Mouse (Mus musculus): ENCODE results near the gene Zfp81. TPM values are rescaled to one million over a fixed set of nuclear protein-coding genes. Genes with fewer than 3 reads are reported as not detected.
A peak's percentile ranks its signal among the peaks of the same experiment; 100 is the strongest.

Gene Zfp81
- total RNA-seq (2015; ENCODE audit: low replicate concordance) (6.0 and 6.1 TPM in 2 replicates), total RNA-seq (2017; ENCODE audit: low replicate concordance) (2.5 and 5.0 TPM in 2 replicates)

DNA sequence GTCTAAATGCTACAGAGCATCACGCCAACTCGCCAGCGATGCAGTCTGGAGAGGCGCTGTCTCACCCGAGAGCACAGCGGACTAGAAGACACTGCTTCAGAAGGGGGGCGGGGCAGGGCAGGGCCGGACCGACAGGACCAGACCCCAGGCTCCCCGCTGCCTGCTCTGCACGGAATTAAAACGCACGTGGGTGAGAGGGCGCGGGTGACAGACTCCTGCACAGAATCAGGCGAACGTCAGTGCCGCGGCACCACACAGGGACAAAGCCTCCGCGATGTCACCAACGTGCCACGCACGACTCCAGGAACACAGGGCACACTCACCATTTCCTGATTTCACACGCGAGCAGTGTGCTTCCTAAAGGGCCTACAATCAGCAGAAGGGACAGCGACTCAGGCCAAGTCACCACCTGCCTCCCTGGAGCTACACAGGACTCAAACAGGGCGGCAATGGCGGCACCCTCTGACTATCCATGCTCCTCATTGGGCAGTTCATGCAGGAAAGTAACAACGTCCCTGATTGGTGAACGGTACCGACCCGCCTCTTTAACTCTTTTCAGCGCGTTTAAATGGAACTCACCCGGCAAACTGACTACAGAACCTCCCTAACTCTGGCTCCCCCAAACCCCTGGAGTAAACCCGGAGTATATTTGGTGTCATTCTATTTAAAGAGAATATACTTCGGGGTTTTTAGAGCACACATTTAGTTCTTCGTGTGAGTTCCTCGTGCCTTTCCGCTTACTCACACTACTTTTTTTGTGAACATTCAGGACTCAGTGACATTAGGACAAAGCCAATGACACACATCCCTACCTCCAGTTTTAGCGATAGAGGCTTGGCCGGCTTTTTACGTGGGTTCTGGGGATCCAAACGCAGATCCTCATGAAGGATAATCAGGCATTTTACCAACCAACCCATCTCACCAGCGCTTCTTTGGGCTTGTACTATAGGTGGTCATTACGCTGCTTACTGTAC is at the start of gene Zfp81:
Zfp81 (minus strand) TSS at position 468 of the 974 bp plus-strand sequence.
- peak; percentile 100 for ATAC-seq (replicated peaks; ENCODE audit: low FRiP score, poor library complexity, severe bottlenecking)

DNA sequence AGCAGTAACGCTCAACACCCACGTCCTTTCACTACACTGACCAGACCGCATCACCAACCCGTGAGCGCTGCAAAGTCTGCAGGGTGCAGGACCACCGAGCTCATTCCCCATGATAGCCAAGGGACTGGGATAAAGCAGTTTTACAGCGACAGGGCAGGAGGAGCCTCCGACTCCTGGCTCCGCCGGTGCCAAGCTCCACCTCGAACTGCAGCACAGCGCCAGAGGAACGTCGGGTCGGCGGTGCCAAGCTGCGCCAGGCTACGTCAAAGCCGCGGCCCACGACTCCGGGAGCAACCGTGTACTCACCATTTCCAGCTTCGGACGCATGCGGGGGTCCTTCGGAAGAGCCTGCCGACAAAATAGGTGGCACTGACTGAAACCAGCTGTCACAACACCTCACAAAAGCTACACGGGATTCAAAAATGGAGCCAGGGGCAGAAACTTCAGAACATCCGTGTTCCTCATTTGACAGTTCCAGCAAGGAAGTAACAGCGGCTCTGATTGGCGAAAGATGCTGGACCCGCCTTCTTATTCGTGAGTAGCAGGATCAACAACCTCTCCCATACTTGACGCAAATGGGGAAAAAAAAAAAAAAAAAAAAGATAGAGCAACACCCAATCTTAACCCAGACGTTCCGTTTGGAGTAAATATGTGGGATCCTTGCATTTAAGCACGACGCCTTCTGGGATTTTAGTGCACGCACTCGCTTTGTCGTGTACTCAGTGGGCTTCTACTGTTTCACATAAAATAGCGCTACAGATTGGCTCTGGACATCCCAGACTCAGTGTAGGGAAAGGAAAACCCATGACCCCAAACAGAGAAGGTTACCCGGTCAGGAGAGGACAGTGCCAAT is 35.7 kb upstream of the Zfp81 start, which contains the start of gene Zfp101:
Zfp101 (minus strand) TSS at position 460 of the 853 bp plus-strand sequence.
- ATAC-seq (replicated peaks; ENCODE audit: low FRiP score, poor library complexity, severe bottlenecking) = peak; percentile 99

DNA sequence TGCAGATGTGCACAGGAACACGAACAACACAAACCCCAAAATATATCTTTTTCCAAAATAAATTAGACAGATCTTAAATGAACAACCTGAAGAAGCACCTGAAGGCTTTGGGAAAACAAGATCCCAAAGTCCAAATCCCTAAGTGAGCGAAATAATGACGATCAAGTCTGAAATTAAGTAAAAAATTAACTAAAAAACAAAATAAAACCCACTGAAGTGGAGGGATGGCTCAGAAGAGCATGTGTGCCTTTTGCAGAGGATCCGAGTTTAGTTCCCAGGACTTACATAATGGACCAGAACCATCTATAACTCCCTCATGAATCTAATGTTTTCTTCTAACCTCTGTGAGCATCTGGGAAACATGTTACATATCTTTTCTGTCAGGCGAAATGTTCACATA is 33.6 kb upstream of the Zfp81 start:
- no peak for ATAC-seq (replicated peaks; ENCODE audit: low FRiP score, poor library complexity, severe bottlenecking)

DNA sequence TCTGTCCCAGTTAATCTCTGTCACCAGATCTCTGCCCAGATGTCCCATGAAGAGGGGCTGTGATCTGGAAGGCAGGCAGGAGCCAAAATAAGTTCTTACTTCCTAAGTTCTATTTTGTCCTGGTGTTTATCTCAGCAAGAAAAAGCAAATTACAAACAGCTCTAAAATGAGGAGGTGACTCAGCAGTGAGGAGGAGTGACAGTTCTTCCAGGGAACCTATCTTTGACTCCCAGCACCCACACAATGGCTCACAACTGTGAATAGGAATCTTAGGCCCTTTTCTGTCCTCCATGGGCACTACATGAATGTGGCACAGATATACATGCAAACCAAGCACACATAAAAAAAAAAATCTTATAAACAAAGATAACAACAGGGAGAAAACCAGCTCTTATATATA is 27.0 kb upstream of the Zfp81 start:
- no peak for ATAC-seq (replicated peaks; ENCODE audit: low FRiP score, poor library complexity, severe bottlenecking)

DNA sequence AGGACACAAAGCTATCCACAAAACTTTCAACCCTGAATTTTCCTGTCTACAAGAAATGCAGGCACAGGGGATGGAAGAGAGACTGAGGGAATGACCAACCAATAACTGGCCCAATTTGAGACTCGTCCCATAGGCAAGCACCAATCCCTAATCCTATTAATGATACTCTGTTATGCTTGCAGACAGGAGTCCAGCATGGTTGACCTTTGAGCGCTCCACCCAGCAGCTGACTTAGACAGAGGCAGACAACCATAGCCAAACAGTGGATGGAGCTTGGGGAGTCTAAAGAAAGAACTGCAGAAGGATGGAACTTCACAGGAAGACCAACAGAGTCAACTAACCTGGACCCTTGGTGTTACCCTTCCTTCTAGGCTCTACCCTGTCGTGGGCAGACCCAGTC is 14.1 kb upstream of the Zfp81 start:
- no peak for ATAC-seq (replicated peaks; ENCODE audit: low FRiP score, poor library complexity, severe bottlenecking)

DNA sequence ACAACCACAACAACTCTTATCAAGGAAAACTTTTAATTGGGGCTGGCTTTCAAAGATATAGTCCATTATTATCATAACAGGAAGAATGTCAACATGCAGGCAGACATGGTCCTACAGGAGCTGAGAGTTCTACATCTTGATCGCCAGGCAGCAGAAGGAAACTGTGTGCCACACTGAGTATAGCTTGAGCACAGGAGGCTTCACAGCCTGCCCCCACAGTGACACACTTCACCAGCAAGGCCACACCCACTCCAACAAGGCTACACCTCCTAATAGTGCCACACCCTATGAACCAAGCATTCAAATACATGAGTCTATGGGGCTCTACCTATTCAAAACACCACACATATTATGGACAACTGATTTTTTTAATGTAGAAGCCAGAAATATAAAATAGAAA is 5.7 kb downstream of the Zfp81 start:
- ATAC-seq (replicated peaks; ENCODE audit: low FRiP score, poor library complexity, severe bottlenecking) = no peak

DNA sequence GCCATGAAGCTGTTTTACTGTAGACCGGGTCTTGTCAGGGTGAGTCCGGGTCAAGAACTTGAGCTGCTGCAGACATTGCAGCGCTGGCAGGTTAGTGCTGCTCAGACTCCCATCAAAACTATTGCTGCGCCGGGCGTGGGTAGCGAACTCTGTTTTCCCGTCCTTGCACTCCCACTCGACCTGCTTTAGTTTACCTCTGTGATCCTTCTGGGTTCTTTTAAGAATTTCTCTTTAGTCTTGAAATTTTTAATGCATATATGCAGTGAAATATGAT is 68.9 kb downstream of the Zfp81 start:
- peak; percentile 52 for ATAC-seq (replicated peaks; ENCODE audit: low FRiP score, poor library complexity, severe bottlenecking)

DNA sequence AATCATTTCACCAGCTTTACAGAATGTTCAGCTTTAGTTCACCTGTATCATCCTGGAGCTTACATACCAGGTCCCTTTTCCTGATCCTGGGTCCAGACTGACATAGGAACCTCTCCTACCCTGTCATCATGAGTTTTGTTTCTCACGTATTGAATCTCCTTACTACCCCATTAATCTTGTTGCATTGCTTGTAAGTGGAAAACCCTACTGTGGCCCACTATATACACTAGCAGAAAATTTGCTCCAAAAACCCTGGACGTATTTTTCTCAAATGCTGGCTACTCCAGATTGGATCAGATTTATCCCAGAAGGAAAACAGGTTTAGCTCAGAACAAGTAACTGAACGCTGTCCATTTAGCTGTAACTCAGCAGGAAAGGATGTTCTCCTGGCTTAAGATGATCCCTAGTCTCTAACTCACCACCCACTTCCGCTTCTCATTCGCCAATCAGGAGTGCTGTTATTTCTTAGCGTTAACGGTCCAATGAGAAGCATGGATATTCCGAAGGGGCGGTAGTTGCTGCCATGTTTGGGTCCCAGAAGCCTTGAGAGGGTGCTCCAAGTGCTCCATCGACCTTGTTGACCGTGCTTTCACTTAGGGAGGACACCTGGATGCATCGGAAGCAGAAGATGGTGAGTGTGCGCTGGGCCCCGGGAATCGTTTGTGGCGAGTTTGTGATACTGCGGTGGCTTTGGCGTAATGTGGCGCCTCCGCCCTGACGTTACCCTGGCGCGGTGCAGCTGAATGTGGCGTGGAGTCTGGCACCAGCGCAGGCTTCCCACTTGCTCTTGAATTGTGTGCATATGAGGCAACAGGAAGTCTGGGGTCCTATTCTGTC is 69.4 kb downstream of the Zfp81 start, which contains the start of gene Zfp955b:
Zfp955b (plus strand) TSS at position 506 of the 837 bp plus-strand sequence.
- peak; percentile 100 for ATAC-seq (replicated peaks; ENCODE audit: low FRiP score, poor library complexity, severe bottlenecking)

Other genes with a start within 250 kb of the Zfp81 start
- not detected in 2 replicates for gene Morc2b, start 219.2 kb downstream of the Zfp81 start, total RNA-seq (2015; ENCODE audit: low replicate concordance)
- gene Morc2b, start 219.2 kb downstream of the Zfp81 start, total RNA-seq (2017; ENCODE audit: low replicate concordance) = not detected in 2 replicates
- not detected in 2 replicates for gene Olfr55, start 190.4 kb downstream of the Zfp81 start, total RNA-seq (2015; ENCODE audit: low replicate concordance)
- gene Olfr55, start 190.4 kb downstream of the Zfp81 start, total RNA-seq (2017; ENCODE audit: low replicate concordance) = not detected in 2 replicates
- gene Olfr239, start 167.6 kb downstream of the Zfp81 start, total RNA-seq (2015; ENCODE audit: low replicate concordance) = not detected in 2 replicates
- not detected in 2 replicates for gene Olfr239, start 167.6 kb downstream of the Zfp81 start, total RNA-seq (2017; ENCODE audit: low replicate concordance)
- gene Olfr1564, start 137.2 kb downstream of the Zfp81 start, total RNA-seq (2015; ENCODE audit: low replicate concordance) = not detected in 2 replicates
- gene Olfr1564, start 137.2 kb downstream of the Zfp81 start, total RNA-seq (2017; ENCODE audit: low replicate concordance) = not detected in 2 replicates
- 1.2 and 4.6 TPM in 2 replicates for gene Zfp955a, start 103.7 kb downstream of the Zfp81 start, total RNA-seq (2015; ENCODE audit: low replicate concordance)
- 2.4 and 4.6 TPM in 2 replicates for gene Zfp955a, start 103.7 kb downstream of the Zfp81 start, total RNA-seq (2017; ENCODE audit: low replicate concordance)
- not detected in 2 replicates for gene Olfr63, start 94.2 kb downstream of the Zfp81 start, total RNA-seq (2015; ENCODE audit: low replicate concordance)
- gene Olfr63, start 94.2 kb downstream of the Zfp81 start, total RNA-seq (2017; ENCODE audit: low replicate concordance) = not detected in 2 replicates
- 0.38 and 0.42 TPM in 2 replicates for gene Zfp955b, start 69.3 kb downstream of the Zfp81 start, total RNA-seq (2015; ENCODE audit: low replicate concordance)
- gene Zfp955b, start 69.3 kb downstream of the Zfp81 start, total RNA-seq (2017; ENCODE audit: low replicate concordance) = 0.60 and 2.6 TPM in 2 replicates
- gene Zfp101, start 35.8 kb upstream of the Zfp81 start, total RNA-seq (2015; ENCODE audit: low replicate concordance) = 21.5 and 26.3 TPM in 2 replicates
- 36.5 and 48.1 TPM in 2 replicates for gene Zfp101, start 35.8 kb upstream of the Zfp81 start, total RNA-seq (2017; ENCODE audit: low replicate concordance)
- gene Actl9, start 74.0 kb upstream of the Zfp81 start, total RNA-seq (2015; ENCODE audit: low replicate concordance) = not detected in 2 replicates
- gene Actl9, start 74.0 kb upstream of the Zfp81 start, total RNA-seq (2017; ENCODE audit: low replicate concordance) = not detected in 2 replicates
- 4.6 and 5.2 TPM in 2 replicates for gene Adamts10, start 165.3 kb upstream of the Zfp81 start, total RNA-seq (2015; ENCODE audit: low replicate concordance)
- gene Adamts10, start 165.3 kb upstream of the Zfp81 start, total RNA-seq (2017; ENCODE audit: low replicate concordance) = 6.4 and 6.6 TPM in 2 replicates
- gene Myo1f, start 196.8 kb upstream of the Zfp81 start, total RNA-seq (2015; ENCODE audit: low replicate concordance) = 36.2 and 56.7 TPM in 2 replicates
- 35.7 and 49.4 TPM in 2 replicates for gene Myo1f, start 196.8 kb upstream of the Zfp81 start, total RNA-seq (2017; ENCODE audit: low replicate concordance)

Measured in erythroblast, adult 5-6 weeks (primary cell).